Mouse (Mus musculus): ENCODE data around the gene Fcnb.

Gene Fcnb

DNA sequence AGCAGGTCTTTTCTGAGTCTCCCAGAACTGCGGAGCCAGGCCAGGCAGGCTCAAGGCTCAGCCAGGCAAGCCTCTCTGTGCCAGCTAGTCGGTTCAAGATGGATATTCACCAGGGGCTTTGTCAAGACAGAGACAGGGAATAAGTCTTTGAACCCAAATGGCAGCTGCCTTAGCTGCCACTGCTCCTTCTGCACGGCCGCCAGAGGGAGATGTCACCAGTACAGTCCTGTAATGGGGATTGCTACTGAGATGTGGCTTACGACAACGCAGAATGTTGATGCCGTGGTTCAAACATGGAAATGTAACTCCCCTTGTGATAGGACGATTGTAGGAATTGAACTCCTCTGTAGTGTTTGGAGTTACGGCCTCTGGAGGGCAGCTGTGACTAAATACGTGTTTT lies 1.4 kb upstream of the Fcnb start:
- no peak for DNase-seq (ENCODE audit: low spot score in 2 of 2)

DNA sequence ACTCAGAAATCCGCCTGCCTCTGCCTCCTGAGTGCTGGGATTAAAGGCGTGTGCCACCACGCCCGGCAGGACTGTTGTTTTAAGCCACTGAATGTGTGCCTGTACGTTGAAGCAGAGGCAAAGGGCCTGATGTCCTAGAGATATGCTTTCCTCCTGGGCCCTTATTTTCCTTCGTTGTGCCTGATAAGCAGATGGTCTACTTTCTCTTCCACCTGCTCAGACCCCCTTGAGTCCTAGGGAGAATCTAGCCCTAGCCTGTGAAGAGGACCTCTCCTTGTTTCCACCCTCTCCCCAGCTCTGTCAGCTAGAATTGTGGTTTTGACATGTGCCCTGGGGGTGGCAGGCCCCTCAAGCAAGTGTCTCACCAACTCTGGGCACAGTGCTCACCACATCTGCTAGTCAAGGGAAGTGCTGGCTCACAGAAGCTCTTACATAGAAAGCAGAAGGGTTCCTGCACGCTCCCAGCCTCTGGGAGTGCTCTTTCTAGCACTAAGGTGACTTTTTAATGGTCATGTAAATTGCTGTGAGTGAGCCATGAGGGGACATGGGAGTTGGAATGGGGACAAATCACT lies 9.0 kb downstream of the Fcnb start:
- no peak for DNase-seq (ENCODE audit: low spot score in 2 of 2)

DNA sequence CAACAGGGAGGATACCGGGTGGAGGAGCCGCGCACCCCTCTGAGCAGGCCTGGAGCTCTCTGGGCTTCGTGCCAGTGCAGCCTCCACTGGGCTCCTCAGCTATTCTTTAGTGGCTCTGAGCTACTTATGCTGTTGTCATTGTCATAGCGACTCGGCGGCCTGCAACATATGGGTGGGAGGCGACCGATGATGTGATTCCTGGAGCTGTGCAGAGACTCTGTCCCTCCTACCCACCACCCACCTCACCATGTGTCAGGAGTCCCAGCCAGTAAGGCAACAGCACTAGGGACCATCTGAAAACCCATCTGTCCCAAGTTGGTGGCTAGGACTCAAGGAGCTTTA lies 16.2 kb downstream of the Fcnb start:
- no peak for DNase-seq (ENCODE audit: low spot score in 2 of 2)

DNA sequence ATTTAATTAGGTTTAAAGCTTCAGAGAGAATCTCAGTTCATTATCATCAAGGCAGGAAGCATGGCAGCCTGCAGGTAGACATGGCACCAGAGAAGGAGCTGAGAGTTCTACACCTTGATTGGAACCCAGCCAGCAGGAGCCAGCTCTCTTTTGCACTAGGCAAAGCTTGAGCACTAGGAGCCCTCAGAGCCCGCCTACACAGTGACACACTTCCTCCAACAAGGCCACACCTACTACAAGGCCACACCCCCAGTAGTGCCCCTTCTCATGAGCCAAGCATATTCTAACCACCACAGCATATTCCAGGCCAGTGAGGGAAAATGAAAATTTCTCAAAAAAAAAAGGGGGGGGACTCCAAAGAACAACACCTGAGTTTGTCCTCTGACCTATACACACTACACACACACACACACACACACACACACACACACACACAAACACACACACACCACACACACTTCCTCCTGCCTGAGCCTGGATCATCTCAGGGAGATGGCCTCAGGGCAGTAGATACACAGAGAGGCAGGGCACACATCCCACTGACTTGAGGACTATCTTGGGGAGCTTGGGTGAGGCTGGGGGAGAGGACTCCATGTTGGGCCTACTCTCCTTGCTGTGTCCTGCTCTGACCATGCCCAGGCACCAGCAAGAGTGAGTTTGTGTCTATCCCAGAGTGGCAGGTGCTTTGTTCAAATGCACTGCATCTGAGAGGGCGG lies 16.7 kb downstream of the Fcnb start:
- DNase-seq (ENCODE audit: low spot score in 2 of 2): no peak

DNA sequence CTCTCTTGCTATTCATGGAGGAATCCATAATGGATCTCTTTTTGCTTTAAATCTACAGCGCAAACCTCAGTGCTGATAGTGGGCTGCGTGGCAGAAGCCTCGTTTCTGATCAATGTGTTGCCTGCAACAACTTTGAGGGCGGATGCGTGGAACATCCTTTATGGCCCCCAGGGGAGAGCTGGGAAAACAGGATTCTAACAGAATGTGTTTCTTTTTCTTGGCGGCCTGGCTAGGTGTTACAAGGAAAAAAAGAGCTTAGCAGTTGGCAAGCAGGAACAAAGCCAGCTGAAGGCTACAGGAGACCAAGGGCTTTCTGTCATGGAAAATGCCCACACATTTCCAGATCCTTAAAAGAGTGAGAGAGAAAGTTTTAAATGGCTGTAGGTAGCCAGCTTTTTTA lies 17.5 kb downstream of the Fcnb start:
- no peak for DNase-seq (ENCODE audit: low spot score in 2 of 2)

DNA sequence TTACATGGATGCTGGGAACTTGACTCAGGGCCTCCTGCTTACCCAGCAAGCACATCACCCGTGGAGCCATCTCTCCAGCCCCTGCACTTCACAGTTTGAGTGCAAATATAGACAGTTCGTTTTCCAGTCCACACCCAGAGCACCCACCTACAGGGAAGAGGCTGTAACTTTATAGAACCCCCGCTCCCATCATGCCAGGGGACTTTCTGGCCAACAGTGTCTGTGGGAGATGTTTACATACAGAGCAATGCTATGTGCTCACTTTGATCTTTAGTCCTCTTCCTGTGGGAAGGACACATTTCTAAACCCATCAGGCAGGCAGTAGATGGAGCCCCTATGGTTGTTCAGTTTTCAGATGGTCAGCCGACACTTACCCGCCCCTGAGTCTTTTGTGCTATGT lies 18.0 kb downstream of the Fcnb start:
- no peak for DNase-seq (ENCODE audit: low spot score in 2 of 2)

DNA sequence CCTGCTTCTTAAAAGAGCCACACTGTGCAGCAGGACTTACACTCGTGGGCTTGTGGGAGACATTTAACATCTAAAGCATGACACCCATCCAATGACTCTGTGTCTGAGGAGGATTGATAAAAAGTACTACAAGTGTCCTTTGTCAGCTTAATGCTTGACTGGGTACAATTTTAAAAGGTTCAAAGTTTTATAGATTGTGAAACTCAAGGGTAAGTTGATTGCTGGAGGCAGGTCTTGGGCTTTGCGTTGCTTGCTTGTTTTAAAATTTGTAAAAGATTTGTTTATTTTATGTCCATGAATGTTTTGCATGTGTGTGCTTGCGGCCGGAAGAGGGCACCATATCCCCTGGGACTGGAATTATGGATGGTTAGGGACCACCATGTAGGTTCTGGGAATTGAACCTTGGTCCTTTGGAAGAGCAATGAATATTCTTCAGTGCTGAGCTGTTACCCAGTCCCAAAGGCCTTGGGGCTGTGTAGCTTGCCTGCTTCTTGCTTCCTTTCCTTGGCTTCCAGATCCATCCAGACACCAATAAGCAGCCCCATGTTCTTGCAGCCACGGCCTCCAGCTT lies 19.5 kb downstream of the Fcnb start:
- no peak for DNase-seq (ENCODE audit: low spot score in 2 of 2)

DNA sequence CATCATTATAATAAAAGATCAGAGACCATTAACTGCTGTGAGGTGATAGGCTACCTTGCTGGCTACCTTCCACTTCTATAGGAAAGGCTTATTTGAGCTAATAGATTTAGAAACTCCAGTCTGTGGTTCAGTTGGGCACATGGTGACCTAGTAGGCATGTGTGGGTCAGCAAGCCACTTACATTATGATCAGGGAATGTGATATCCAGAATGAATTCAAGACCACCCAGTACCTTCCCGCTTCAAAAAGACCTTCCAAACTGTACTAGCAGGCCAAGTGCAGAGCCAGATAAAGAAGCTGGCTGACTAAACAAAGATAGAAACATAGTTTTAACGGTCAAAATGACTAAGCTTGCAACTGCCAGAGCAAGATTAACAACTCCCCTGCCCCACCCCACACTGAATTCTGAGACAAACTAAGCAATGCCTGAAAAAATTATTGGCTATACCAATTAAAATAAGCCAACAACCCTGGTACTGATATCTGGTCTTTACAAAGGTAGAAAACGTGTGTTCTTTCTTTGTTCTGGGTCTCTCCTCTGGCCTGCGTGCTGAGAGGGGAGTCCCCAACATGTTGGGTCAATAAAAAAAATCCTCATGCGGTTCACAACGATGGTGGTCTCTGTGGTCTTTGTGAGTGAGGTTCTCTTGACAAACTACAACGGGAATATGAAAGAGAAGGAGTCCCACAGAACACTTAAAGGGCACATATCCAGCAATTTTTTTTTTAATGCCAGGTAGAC lies 20.2 kb downstream of the Fcnb start:
- DNase-seq (ENCODE audit: low spot score in 2 of 2): no peak

DNA sequence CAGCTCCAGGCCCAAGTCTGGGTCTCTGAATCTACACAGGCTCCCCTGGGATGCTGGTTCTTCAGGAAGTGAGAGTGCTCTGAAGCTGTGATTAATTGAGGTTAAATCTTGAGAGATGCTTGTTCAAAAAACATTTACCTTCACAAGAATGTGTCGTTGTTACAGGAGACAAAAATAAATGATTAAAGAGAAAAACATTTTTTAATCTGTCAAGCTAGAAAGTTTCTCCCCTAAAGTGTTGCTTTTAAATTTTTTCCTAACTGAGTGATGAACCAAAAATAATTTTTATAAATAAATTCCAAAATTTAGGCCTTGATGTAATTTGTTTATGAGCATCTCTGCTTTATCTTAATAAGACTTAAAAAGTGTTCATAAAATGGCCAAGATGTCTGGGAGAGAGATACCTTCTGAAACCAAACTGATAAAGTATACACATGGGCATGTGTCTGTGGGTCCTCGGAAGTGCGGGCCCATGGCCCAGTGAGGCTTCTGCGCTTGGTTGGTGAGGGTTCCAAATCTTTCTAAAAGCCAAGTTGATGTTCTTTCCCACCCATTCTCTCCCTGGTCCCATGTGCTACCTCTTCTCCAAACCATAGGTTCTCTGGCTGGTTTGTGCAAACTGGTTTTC lies 20.9 kb downstream of the Fcnb start:
- DNase-seq (ENCODE audit: low spot score in 2 of 2): no peak

DNA sequence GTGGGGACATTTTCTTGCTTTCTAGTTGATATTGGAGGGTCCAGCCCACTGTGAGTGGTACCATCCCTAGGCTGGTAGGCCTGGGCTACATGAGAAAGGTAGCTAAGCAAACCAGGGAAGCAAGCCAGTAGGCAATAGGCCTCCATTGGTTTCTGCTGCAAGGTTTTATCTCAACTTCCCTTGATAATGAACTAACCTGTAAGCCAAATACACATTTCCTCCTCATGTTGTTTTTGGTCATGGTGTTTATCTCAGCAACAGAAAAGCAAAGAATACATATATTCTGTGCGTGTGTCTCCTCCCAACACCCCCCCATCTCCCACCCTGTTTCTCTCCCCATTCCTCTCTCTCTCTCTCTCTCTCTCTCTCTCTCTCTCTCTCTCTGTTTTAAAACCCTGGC lies 24.8 kb downstream of the Fcnb start:
- DNase-seq (ENCODE audit: low spot score in 2 of 2): no peak

DNA sequence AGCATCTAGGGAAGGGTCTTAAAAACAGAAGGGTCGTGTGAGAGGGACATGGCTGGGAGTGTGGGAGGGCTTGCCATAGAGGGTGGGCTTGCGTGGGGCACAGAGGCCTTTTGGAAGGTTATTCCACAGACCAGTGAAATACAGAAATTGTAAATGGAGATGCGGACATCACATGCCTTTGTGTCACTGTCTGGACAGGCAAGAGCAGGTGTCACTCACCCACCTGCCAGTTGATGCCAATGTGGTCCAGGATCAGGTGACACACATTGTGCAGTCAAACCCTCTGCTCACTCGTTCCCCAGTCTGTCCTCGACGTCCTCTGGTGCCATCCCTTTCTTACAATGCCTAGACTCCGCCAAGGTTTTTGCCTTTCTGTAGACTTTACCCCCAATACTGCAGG lies 37.6 kb downstream of the Fcnb start:
- no peak for DNase-seq (ENCODE audit: low spot score in 2 of 2)

DNA sequence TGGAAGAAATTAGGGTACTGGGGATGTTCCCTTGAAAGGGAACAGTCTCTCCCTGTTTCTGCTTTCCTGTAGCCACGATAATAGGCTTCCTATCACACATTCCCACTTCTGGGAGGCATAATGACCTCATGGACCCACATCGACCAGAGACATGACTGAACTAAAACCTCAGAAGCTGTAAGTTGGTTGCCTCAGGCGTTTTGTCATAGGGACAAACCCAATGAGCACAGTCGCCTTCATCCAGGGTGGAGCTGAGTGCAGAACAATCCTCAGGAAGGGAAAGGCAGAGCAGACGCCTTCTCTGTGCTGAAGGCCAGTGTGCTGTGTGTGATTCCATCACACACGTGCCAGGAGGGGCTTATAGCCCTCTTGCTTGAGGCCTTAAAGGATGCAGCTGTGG lies 38.4 kb downstream of the Fcnb start:
- DNase-seq (ENCODE audit: low spot score in 2 of 2): peak in 1 of 2 experiments; percentile 16

DNA sequence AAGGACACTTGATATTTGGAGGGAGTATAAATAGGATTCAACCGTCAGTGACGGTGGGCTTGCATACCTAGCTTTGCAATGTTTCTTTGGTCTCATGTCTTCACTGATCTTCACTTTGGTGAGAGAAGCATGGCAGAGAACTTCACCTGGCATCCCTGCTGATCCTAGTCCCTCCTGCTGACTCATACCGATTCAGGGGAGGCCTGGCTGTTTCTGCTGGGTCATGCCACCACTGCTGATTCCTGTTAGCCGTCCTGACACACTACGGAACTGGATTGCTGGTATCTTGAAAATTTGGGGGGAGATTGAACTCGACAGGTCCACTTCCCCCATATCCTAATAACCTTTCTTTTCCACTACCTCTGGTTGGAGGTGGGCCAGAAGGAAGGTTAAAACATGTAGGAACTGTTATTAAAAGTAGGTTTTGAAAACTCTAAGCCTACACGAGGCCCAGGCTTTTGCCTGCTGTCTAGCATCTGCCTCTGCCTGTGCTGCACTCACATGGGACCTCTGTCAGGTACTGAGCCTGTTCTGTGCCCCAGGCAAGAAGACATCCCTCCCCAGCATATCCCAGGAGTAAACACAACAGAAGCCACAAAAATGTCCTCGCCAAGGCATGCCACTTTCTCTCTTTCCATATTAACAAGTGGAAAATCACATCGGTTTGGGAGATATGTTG lies 39.6 kb downstream of the Fcnb start:
- DNase-seq (ENCODE audit: low spot score in 2 of 2): no peak

DNA sequence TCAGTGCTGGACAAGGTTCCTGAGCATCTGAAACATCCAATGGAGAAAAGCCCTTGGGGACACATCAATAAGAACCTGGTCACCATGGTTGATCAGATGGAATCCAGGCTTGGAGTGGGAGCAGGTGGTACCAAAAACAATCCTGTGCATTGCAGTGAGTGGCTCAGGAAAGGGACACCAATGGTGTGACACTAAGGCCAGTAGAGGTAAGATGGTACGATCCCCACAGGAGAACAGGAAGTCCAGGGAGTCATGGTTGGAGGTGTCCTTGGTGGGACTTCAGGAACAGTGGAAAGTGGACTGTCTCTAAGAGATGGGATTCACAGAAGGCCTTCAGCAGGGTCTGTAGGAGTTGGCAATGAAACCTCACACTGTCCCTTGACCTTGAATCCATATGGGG lies 44.2 kb downstream of the Fcnb start:
- no peak for DNase-seq (ENCODE audit: low spot score in 2 of 2)

DNA sequence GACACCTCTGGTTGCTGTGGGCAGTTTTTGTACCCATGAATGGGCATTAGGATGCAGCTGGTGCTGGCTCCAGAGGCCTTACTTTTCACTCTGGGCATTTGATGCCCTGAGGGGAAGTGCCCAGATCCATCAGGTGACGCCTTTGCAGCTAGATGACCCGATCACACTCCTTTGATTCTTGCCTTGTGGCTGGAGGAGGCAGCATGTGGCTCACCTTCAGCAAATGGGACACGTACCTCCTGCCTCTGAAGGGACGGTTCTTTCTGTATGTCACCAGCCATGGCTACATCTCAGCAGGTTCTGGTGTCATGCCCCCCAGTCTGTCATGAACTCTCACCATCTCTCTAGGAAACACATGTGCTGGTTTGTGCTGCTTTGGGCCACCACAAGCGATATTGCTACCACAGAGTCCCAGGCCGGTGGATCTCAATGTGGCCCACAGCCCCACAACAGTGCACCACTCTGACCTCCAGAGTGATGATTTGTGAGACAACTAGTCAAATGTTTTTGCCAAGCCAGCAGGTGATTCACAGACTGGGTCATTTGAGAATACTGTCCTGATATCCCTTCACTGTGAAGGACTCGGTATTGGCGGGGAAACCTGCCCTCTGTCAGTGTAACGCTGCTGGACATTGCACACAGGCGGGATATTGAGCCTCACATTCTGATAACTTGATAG lies 44.9 kb downstream of the Fcnb start:
- DNase-seq (ENCODE audit: low spot score in 2 of 2): no peak

DNA sequence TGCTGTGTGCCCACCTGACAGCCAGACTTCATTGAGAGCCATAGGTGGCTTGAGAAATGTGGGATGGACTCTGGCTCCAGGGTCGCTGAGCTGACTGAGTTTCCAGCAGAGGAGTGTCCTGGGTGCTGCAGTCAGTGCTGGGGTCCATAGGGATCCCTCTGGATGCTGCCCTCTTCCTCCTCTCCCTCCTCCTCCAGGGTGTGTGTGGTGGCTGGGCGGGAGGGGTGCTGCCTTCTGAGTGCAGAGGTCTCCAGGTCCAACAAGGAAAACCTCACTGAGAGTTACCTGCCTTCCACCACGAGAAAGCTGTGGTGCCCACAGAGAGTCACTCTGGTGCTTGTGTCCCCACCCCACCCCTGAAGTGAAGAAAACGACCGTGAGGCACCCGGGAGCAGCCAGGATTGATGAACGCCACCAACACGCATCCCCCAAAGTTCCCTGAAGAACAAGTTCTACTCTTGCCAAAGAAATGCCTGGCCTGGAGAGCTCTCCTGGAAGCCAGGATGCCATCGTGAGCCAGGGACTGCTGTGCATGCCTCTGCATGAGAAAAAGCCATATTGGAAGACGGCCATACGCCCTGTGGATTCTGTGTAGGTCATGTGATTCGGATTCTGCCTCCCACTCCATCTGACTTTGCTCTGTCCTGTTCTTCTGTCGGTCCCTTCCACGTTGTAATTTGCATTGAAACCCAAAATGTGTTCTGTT lies 46.1 kb downstream of the Fcnb start:
- peak in 1 of 2 experiments; percentile 17 for DNase-seq (ENCODE audit: low spot score in 2 of 2)

DNA sequence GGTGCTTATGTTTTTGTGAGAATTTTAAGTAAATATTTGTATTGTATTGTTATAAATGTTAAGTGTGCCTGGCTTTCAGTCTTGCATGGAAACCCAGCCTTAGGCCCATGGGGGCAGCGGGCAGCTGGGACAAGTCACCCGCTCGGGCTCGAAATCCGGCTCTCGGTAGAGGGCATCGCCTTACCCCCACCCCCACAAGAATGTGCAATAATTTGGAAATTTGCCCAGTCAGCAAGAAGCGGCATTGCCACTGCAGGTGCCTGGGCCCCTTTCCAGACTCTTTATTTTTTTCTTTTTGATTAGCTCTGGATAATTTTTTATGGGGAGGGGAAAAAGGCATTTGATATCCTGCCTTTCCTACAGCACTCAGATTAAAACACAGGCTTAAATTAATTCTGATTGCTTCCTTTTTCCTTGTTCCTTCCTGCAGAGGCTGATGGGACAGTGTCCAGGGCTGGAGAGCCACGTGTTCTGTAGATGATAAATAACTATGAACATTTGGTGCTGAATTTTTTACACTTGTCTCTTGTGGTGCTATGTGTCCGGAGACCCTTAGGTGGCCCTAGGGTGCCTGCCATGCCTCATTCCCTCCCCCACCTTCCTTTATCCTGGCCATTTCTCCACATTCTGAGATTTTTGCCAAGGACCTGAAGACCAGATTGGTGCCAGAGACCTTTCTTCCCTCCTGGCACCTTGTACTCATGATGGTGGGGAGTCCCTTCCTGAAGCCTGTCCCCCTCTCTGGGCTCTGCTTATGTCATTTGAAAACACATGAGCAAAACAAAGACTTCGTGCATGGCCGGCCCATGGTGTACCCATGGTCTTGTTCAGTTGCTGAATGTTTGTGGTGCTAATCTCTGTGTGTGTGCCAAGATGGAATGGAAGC lies 46.9 kb downstream of the Fcnb start:
- no peak for DNase-seq (ENCODE audit: low spot score in 2 of 2)

DNA sequence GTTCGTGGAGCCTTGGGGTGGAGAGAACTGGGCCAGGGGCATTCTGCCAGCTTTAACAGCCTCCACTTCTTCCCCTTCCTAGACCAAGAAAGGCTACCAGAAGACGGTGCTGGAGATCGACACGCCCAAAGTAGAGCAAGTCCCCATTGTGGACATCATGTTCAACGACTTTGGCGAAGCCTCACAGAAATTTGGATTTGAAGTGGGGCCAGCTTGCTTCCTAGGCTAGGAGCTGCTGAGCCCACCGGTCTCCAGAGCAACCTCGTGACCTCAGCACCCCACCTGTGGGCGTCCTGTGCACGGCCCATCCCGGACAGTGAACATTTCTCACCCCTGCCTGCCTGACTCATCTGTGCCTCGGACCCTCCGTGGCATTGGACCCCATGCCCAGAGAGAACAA lies 47.9 kb downstream of the Fcnb start:
- peak in 1 of 2 experiments; percentile 16 for DNase-seq (ENCODE audit: low spot score in 2 of 2)

DNA sequence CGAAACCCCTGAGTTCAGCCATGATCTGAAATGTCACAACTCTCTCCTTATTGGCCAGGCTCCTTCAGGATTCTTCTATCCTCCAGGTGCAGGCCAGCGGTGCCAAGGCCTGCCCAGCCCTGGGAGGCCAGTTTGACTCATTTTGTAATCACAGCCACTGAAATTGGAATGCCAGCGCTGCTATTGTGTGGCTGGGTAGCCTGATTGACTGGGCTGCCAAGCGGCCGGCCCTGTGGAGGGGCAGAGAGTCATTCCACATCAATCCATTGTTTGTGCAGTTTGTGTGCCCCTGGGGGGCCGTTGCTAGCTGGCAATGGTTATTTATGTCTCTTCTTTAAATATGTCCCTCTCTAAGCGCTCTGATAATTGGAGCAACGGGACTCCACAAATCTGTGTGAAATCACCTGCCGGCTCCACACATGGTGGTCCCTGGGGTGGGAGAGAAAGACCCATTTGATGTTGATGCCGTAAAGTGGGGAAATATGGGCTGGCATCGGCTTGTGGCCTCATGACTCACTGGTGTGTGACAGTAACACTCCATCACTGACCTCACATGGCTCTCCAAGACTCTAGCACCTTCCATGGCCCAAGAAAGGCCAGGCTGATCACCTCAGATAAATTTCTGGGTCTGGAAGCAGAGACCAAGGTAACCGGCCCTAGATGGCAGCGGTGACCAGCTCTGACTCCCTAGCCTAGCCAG lies 50.5 kb downstream of the Fcnb start:
- DNase-seq (ENCODE audit: low spot score in 2 of 2): no peak

Measured in urinary bladder, postnatal 4 days (tissue).